Mouse (Mus musculus): Measurements from ENCODE around the gene Tecpr1.

GRCm38 (mm10) chr5:144146898-144147297 lies 76.5 kb downstream of the Tecpr1 start:
- TF ChIP-seq CTCF (IDR thresholded peaks at IDR 0.05; ENCODE audit: borderline replicate concordance, control insufficient read depth, extremely low read depth, insufficient read depth, low read length, poor library complexity) (no peak), POLR2A (IDR thresholded peaks at IDR 0.05; ENCODE audit: control insufficient read depth, extremely low read depth, insufficient read depth, low read length, poor library complexity) (no peak)
